Mouse (Mus musculus) lung, embryonic 16.5 days (tissue): ENCODE measurements around the gene Akt3. TPM values are rescaled to one million over a fixed set of nuclear protein-coding genes. Genes with fewer than 3 reads are reported as not detected.
A peak's percentile ranks its signal among the peaks of the same experiment; 100 is the strongest.

Experiments
- ATAC-seq: fragments of 200-750 bp; cut with Nextera tagmentation; 2 replicates; pipeline ENCODE4 v1.8.0; 2017; ENCODE audit warnings: low read depth, mild to moderate bottlenecking, moderate library complexity
- H3K27ac ChIP-seq: fragments of 300-500 bp; sonication (generic); 2 replicates; pipeline ENCODE4 v1.5.1; 2014; ENCODE audit warnings: mild to moderate bottlenecking, control low read depth, low read length
- H3K27me3 ChIP-seq: fragments of 300-500 bp; sonication (generic); 2 replicates; pipeline ENCODE4 v1.6.1; 2014; ENCODE audit warnings: low read depth, low read length, mixed read lengths; ENCODE audit not compliant: control insufficient read depth, insufficient read depth
- H3K36me3 ChIP-seq: fragments of 300-500 bp; sonication (generic); 2 replicates; pipeline ENCODE4 v1.6.1; 2014; ENCODE audit warnings: low read length; ENCODE audit not compliant: control insufficient read depth, insufficient read depth
- H3K4me1 ChIP-seq: fragments of 300-500 bp; sonication (generic); replicated peaks from 2 replicates; pipeline ENCODE4 v1.6.1; 2014; ENCODE audit warnings: low read length, mixed read lengths; ENCODE audit not compliant: control insufficient read depth, insufficient read depth
- H3K4me2 ChIP-seq: fragments of 300-500 bp; sonication (generic); 2 replicates; pipeline ENCODE4 v1.6.1; 2014; ENCODE audit warnings: low read depth, low read length, control low read depth
- H3K4me3 ChIP-seq: fragments of 300-500 bp; sonication (generic); 2 replicates; pipeline ENCODE4 v1.5.1; 2014; ENCODE audit warnings: mild to moderate bottlenecking, low read length, control low read depth
- H3K9ac ChIP-seq: fragments of 300-500 bp; sonication (generic); 2 replicates; pipeline ENCODE4 v1.6.1; 2014; ENCODE audit warnings: low read length, control low read depth
- H3K9me3 ChIP-seq: fragments of 300-500 bp; sonication (generic); 2 replicates; pipeline ENCODE4 v1.6.1; 2016; ENCODE audit warnings: low read length; ENCODE audit not compliant: control insufficient read depth
- WGBS: fragments of 180-500 bp; shearing (Covaris S2); extraction: QIAGEN DNeasy Blood & Tissue Kit; methylation state at CpG from one replicate; pipeline ENCODE4 v1.1.7; 2014; 5-methylcytosine and 5-hydroxymethylcytosine counted together
- polyA plus RNA-seq: library from polyadenylated mRNA; unstranded; fragments of >200 nt; fragmentation: Nextera tagmentation; extraction: Ambion mirVana; gene quantifications from 2 replicates; pipeline ENCODE4 v1.2.1, GENCODE M21; 2015

Akt3 gene
- polyA plus RNA-seq, 1 experiment from 2014 or later, result 4.1 TPM

DNA sequence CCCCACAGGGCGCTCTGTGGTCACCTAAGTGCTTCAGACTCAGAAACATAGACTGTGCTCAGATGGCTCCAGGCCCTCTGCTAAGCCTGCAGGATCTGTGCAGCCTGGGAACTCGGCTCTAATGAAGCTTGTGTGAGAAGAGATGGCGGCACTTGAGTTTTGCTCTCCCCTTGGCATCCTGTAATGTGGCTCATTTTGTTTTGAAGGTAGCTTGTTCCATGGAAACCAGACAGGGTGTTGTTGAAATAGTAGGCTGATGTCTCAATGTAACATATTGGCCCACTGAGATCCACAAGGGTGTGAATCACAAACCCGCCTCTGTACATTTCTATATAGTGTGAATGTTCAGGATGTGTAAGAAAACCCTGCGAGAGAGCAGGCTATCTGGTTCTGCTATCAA, 277.9 kb downstream of the Akt3 start:
- Histone ChIP-seq H3K27me3 (no peaks in the 10 kb centered on the region), H3K9me3 (no peaks in the 10 kb centered on the region), H3K9ac (no peak overlapping the region), H3K4me2 (no peak overlapping the region), H3K36me3 (no peaks in the 10 kb centered on the region), H3K4me3 (no peak overlapping the region), H3K4me1 (no peaks in the 10 kb centered on the region; the same call in 1 of the 2 replicates), H3K27ac (no peak overlapping the region)
- ATAC-seq, result no peak
- 79% methylated on average over 5 of the region's 5 CpGs for whole genome bisulfite sequencing

DNA sequence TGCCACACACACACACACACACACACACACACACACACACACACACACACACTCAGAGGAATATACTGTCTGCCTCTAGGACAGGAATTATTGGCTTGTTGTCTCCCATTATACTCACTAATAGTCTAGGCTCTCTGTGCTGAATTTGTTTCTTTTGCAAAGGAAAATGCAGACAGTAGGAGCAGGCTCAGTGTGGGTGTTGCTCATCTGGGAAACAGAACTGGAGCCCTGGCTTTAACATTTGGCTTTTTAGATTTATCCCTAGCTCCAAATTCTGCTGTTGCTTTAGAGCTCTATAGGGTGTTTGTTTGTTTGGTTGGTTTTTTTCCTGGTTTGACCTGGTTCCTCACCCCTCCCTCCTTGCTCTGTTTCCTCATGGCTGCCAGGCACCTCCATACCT, 278.8 kb downstream of the Akt3 start:
- no peak for ATAC-seq

GRCm38 (mm10) chr1:176973356-176974088, 284.5 kb downstream of the Akt3 start:
- Histone ChIP-seq H3K27me3 (no peaks in the 10 kb centered on the region), H3K4me3 (no peak overlapping the region), H3K9me3 (no peaks in the 10 kb centered on the region), H3K36me3 (no peaks in the 10 kb centered on the region), H3K4me2 (no peak overlapping the region), H3K9ac (no peak overlapping the region), H3K27ac (no peak overlapping the region), H3K4me1 (no peaks in the 10 kb centered on the region)
- no peak for ATAC-seq
- WGBS, result 80% methylated on average over 6 of the region's 6 CpGs

More for the DNA sequence above, 278.8 kb downstream of the Akt3 start:
- no peak overlapping the region for H3K27ac ChIP-seq
- no peaks in the 10 kb centered on the region for H3K36me3 ChIP-seq
- no peak overlapping the region for H3K9ac ChIP-seq
- no peaks in the 10 kb centered on the region for H3K4me1 ChIP-seq
- no peak overlapping the region for H3K4me3 ChIP-seq
- H3K4me2 ChIP-seq, result no peak overlapping the region
- no peaks in the 10 kb centered on the region for H3K9me3 ChIP-seq
- no peaks in the 10 kb centered on the region for H3K27me3 ChIP-seq

- 67% methylated on average over 4 of the region's 4 CpGs for WGBS
- ATAC-seq, result 0 out of 2 replicates have a peak, but pooled peaks have one; percentile 43
- Histone ChIP-seq H3K36me3 (no peaks in the 10 kb centered on the region), H3K27ac (peak overlapping the region; percentile 57; the same call in 1 of the 2 replicates), H3K4me1 (no peaks in the 10 kb centered on the region), H3K9me3 (no peaks in the 10 kb centered on the region), H3K27me3 (no peaks in the 10 kb centered on the region), H3K4me2 (no peak overlapping the region), H3K4me3 (no peak overlapping the region), H3K9ac (no peak overlapping the region)
Observed at GRCm38 (mm10) chr1:176971479-176971797, 286.6 kb downstream of the Akt3 start.

GRCm38 (mm10) chr1:176970635-176971478, 287.1 kb downstream of the Akt3 start:
- no peak overlapping the region for H3K4me3 ChIP-seq
- H3K27me3 ChIP-seq, result no peaks in the 10 kb centered on the region
- no peak for ATAC-seq
- 57% methylated on average over 16 of the region's 16 CpGs for WGBS
- H3K9me3 ChIP-seq, result no peaks in the 10 kb centered on the region
- H3K4me2 ChIP-seq, result no peak overlapping the region
- no peaks in the 10 kb centered on the region for H3K4me1 ChIP-seq
- H3K27ac ChIP-seq, result peak overlapping the region; percentile 57; the same call in 1 of the 2 replicates
- H3K36me3 ChIP-seq, result no peaks in the 10 kb centered on the region
- no peak overlapping the region for H3K9ac ChIP-seq

Other genes with a start within 250 kb of the Akt3 start
- gene Zbtb18, start 184.1 kb upstream of the Akt3 start, polyA plus RNA-seq, result 1.6 and 2.2 TPM in 2 replicates